Mouse (Mus musculus) mouse trophoblast stem cell (cell line): ENCODE data around the gene Vmn2r63.
"Not testable (repeated sequence)": the region's sequence is repeated elsewhere in the genome, so short reads cannot be mapped to it uniquely, and the experiment has no call there.

Source experiments
- in situ Hi-C, 2 experiments: fragments of 300-500 bp; cut with MseI, MboI; formaldehyde crosslinking; loops; 2 replicates in 1 of 2; 3 replicates in 1 of 2; pipeline ENCODE4 v1.15.1; 2025

Vmn2r63 gene

GRCm38 (mm10) chr7:42933722-42934121 lies at the start of gene Vmn2r63:
Vmn2r63 (minus strand) TSS chr7:42933822.
- in situ Hi-C loops = not testable (repeated sequence)

GRCm38 (mm10) chr7:42980739-42981138 lies 47.1 kb upstream of the Vmn2r63 start:
- in situ Hi-C loops = no loop called here

GRCm38 (mm10) chr7:42980098-42980497 lies 46.5 kb upstream of the Vmn2r63 start:
- in situ Hi-C loops = no loop called here

DNA sequence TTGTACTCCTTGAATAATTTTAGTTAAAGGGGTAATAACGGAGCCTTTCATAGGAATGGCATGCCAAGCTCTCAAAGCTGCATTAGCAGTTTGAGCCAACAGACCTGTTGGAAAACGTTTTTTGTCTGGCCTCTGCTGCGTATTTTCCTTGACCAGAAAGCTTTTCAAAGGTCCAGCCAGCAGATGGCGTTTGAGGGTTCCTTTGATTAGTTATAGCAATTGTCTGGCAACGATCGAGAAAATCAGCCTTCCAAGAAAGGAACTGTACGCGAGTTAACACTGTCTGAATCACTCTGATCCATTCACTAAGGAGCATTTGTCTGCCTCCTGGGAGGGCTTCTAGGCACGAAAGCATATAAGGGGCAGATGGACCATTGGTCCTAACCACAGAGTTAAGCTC lies 31.6 kb upstream of the Vmn2r63 start:
- in situ Hi-C loops = loop anchor here (25.0 kb wide), 1 partner anchor 122 kb away; no protein-coding TSS in a partner anchor

GRCm38 (mm10) chr7:42898067-42898466 lies 35.6 kb downstream of the Vmn2r63 start:
- in situ Hi-C loops = not testable (repeated sequence)

- in situ Hi-C loops = no loop called here
Observed at GRCm38 (mm10) chr7:42878090-42878489, 55.5 kb downstream of the Vmn2r63 start.

DNA sequence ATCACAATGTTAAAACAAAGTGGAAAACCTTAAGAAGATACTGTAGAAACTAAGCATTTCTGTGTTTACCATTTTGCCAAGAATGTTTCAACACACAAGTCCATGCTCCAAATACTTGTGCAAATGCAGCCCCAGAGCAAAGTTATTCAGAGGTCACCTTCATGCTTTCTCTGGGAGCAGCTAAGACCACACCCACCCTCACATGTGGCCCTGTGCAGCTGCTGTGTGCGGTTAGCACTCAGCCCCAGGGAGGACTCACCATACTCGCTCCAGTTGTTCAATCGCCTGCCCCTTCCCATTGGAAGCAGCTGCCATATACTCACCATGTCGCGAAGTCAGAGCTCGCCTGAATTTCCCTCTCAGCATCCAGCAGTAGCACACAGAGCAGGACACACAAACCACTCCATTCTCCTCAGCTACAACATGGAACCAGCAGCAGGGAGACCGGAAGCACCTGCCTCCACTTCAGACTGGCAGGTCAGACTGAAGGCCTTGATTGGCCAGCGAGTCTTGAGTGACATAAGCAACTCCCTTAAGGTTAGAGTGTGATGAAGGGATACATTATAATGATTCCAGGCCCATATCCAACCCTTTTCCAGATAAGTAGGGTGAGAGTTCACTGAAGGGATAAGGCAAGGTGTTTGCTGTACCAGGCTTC lies 66.7 kb downstream of the Vmn2r63 start, which contains the start of gene Gm2381:
Gene Gm2381 (minus strand): TSS at position 434 of the 658 bp plus-strand sequence.
- in situ Hi-C loops = not testable (repeated sequence)
